Mouse (Mus musculus) CH12.LX (cell line): ENCODE measurements around the gene Gatb. TPM values are rescaled to one million over a fixed set of nuclear protein-coding genes. Genes with fewer than 3 reads are reported as not detected.

Source experiments
- DNase-seq: peaks from one replicate; pipeline ENCODE4 v3.0.0-alpha.2; 2013; ENCODE audit errors: extremely low read depth
- H3K27ac ChIP-seq: 2 replicates; pipeline ENCODE4 v1.5.1; 2012; ENCODE audit warnings: low read depth, mild to moderate bottlenecking, control low read depth, moderate library complexity; ENCODE audit not compliant: insufficient read depth
- H3K27me3 ChIP-seq: replicated peaks from 2 replicates; pipeline ENCODE3; 2012; ENCODE audit warnings: inconsistent platforms
- H3K36me3 ChIP-seq, 2 experiments: replicated peaks in 1 of 2; 2 replicates each; pipeline versions ENCODE3 to v1.6.1; 2012; ENCODE audit warnings: inconsistent platforms in 1 of 2, low read length in 1 of 2, mild to moderate bottlenecking in 1 of 2, mixed read lengths in 1 of 2, moderate library complexity in 1 of 2; ENCODE audit not compliant: control insufficient read depth in 1 of 2, insufficient read depth in 1 of 2
- H3K4me1 ChIP-seq, 2 experiments: 2 replicates each; pipeline ENCODE4 v1.6.1; 2012; ENCODE audit warnings: inconsistent platforms in 1 of 2, moderate library complexity in 1 of 2; ENCODE audit not compliant: insufficient read depth in 2 of 2, control insufficient read depth in 1 of 2
- H3K4me2 ChIP-seq: 2 replicates; pipeline ENCODE4 v1.6.1; 2012; ENCODE audit warnings: low read depth, mild to moderate bottlenecking, control low read depth; ENCODE audit not compliant: poor library complexity, insufficient read depth, severe bottlenecking
- H3K4me3 ChIP-seq, 3 experiments: fragments of 150-350 bp in 1 of 3; sonication (generic) in 1 of 3; replicated peaks in 1 of 3; 2 replicates each; pipeline versions ENCODE3 to v1.5.1; 2011 to 2012; ENCODE audit warnings: low read depth in 2 of 3, low read length in 2 of 3, mild to moderate bottlenecking in 2 of 3, moderate library complexity in 2 of 3, control low read depth in 1 of 3, improper control_type of control experiment in 1 of 3, inconsistent platforms in 1 of 3, mixed read lengths in 1 of 3; ENCODE audit not compliant: poor library complexity in 1 of 3
- H3K79me2 ChIP-seq: replicated peaks from 2 replicates; pipeline ENCODE4 v1.6.1; 2012; ENCODE audit warnings: mild to moderate bottlenecking, moderate library complexity; ENCODE audit not compliant: control insufficient read depth, poor library complexity, insufficient read depth, severe bottlenecking; ENCODE audit errors: extremely low read depth
- H3K9ac ChIP-seq: 2 replicates; pipeline ENCODE4 v1.6.1; 2012; ENCODE audit warnings: low read depth, mild to moderate bottlenecking, control low read depth, moderate library complexity; ENCODE audit not compliant: insufficient read depth
- H3K9me3 ChIP-seq: replicated peaks from 2 replicates; pipeline ENCODE3; 2012; ENCODE audit warnings: low read length, inconsistent platforms, mixed read lengths
- BHLHE40 ChIP-seq: IDR thresholded peaks from 2 replicates; pipeline ENCODE4 v1.6.1; 2011; ENCODE audit warnings: mild to moderate bottlenecking, low read depth, low read length, improper control_type of control experiment
- CHD1 ChIP-seq: IDR thresholded peaks from 2 replicates; pipeline ENCODE4 v1.6.1; 2012; ENCODE audit warnings: low read depth, low read length, improper control_type of control experiment, inconsistent platforms
- CHD2 ChIP-seq: IDR thresholded peaks from 2 replicates; pipeline ENCODE4 v1.6.1; 2011; ENCODE audit warnings: low read length, improper control_type of control experiment
- CTCF ChIP-seq, 2 experiments: IDR thresholded peaks in 1 of 2; conservative IDR thresholded peaks in 1 of 2; 2 replicates each; pipeline ENCODE4 v1.5.1; 2011 to 2012; ENCODE audit warnings: low read depth in 2 of 2, low read length in 2 of 2, improper control_type of control experiment in 1 of 2, inconsistent platforms in 1 of 2, mild to moderate bottlenecking in 1 of 2, moderate library complexity in 1 of 2
- E2F4 ChIP-seq: IDR thresholded peaks from 2 replicates; pipeline ENCODE4 v1.6.1; 2011; ENCODE audit warnings: low read depth, low read length, improper control_type of control experiment; ENCODE audit not compliant: insufficient replicate concordance
- ETS1 ChIP-seq: conservative IDR thresholded peaks from 2 replicates; pipeline ENCODE4 v1.6.1; 2012; ENCODE audit warnings: low read depth, mild to moderate bottlenecking, inconsistent platforms, low read length, improper control_type of control experiment, moderate library complexity
- IRF4 ChIP-seq: IDR thresholded peaks from 2 replicates; pipeline ENCODE4 v1.6.1; 2014; ENCODE audit warnings: low read depth, mild to moderate bottlenecking, inconsistent platforms, low read length, improper control_type of control experiment
- MAFK ChIP-seq: IDR thresholded peaks from 2 replicates; pipeline ENCODE4 v1.6.1; 2011; ENCODE audit warnings: low read length, improper control_type of control experiment; ENCODE audit not compliant: insufficient replicate concordance
- MEF2A ChIP-seq: IDR thresholded peaks from 2 replicates; pipeline ENCODE4 v1.6.1; 2014; ENCODE audit warnings: low read depth, mild to moderate bottlenecking, inconsistent platforms, low read length, improper control_type of control experiment, borderline replicate concordance
- MXI1 ChIP-seq: IDR thresholded peaks from 2 replicates; pipeline ENCODE4 v1.6.1; 2011; ENCODE audit warnings: mild to moderate bottlenecking, low read depth, low read length, improper control_type of control experiment
- NELFE ChIP-seq: IDR thresholded peaks from 2 replicates; pipeline ENCODE4 v1.6.1; 2011; ENCODE audit warnings: low read depth, low read length, improper control_type of control experiment
- NRF1 ChIP-seq: IDR thresholded peaks from 2 replicates; pipeline ENCODE4 v1.6.1; 2014; ENCODE audit warnings: low read depth, mild to moderate bottlenecking, inconsistent platforms, low read length, improper control_type of control experiment, moderate library complexity
- PAX5 ChIP-seq: IDR thresholded peaks from 2 replicates; pipeline ENCODE4 v1.6.1; 2012; ENCODE audit warnings: low read length, inconsistent platforms, mixed read lengths
- POLR2AphosphoS2 ChIP-seq: IDR thresholded peaks from 2 replicates; pipeline ENCODE4 v1.6.1; 2011; ENCODE audit warnings: low read depth, low read length, improper control_type of control experiment
- RCOR1 ChIP-seq: conservative IDR thresholded peaks from 2 replicates; pipeline ENCODE4 v1.6.1; 2012; ENCODE audit warnings: low read depth, mild to moderate bottlenecking, inconsistent platforms, low read length, improper control_type of control experiment
- TBP ChIP-seq: conservative IDR thresholded peaks from 2 replicates; pipeline ENCODE4 v1.6.1; 2011; ENCODE audit warnings: low read depth, low read length, improper control_type of control experiment
- TCF12 ChIP-seq: IDR thresholded peaks from 2 replicates; pipeline ENCODE4 v1.6.1; 2014; ENCODE audit warnings: low read depth, mild to moderate bottlenecking, inconsistent platforms, low read length, improper control_type of control experiment
- UBTF ChIP-seq: IDR thresholded peaks from 2 replicates; pipeline ENCODE4 v1.6.1; 2012; ENCODE audit warnings: low read depth, mild to moderate bottlenecking, inconsistent platforms, low read length, improper control_type of control experiment, moderate library complexity
- USF2 ChIP-seq: conservative IDR thresholded peaks from 2 replicates; pipeline ENCODE4 v1.6.1; 2011; ENCODE audit warnings: low read depth, low read length, improper control_type of control experiment
- ZC3H11A ChIP-seq: IDR thresholded peaks from 2 replicates; pipeline ENCODE4 v1.6.1; 2012; ENCODE audit warnings: low read depth, mild to moderate bottlenecking, inconsistent platforms, low read length, improper control_type of control experiment
- ZNF384 ChIP-seq: IDR thresholded peaks from 2 replicates; pipeline ENCODE4 v1.6.1; 2012; ENCODE audit warnings: low read depth, low read length, improper control_type of control experiment, inconsistent platforms
- dilution Hi-C: fragments of 300-500 bp; cut with MboI; formaldehyde crosslinking; loops from 2 replicates; pipeline ENCODE4 v1.14.3; 2020; ENCODE audit warnings: low sequenced_read_pairs; ENCODE audit not compliant: extremely low pct_unique_long_range_greater_than_20kb, extremely low pct_ligation_motif_present
- in situ Hi-C: fragments of 300-500 bp; cut with MboI; formaldehyde crosslinking; loops from 3 replicates; pipeline ENCODE4 v1.14.3; 2019; ENCODE audit warnings: low sequenced_read_pairs, low pct_ligation_motif_present, low pct_unique_long_range_greater_than_20kb, mixed read lengths
- polyA plus RNA-seq: library from polyadenylated mRNA; unstranded; fragments of >175 nt; gene quantifications from 2 replicates; pipeline ENCODE4 v1.2.1, GENCODE M21; 2012; ENCODE audit warnings: low read depth; ENCODE audit not compliant: insufficient read length
- total RNA-seq, 2 experiments: library from RNA; depleted of rRNA; stranded (reverse); fragments of 300-350 nt in 1 of 2; fragments of >200 nt in 1 of 2; gene quantifications; 2 replicates each; pipeline ENCODE4 v1.2.3; 2012 to 2014

Gene Gatb
- total and polyA plus RNA-seq, 3 experiments: 27.4 to 39.8 (median 31.9) TPM

DNA sequence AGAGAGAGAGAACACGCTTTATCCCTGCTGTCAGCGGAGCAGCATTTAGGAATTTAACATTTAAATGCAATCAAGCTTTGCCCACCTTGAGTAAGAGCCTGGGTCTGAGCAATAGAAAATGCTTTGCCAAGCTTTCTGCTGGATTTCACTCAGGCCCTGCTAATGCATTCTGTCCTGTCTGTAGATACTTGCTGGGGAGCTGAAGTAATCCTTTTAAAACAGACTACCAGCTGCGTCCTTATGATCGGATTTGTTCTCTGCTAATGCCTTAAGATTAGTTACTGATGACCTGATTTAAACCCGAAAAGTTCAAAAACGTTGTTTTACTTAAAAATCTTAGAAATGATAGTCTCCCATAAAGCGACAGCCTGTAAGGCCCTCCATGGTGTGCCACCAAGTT lies 107.2 kb downstream of the Gatb start:
- Histone ChIP-seq H3K36me3 (no peaks in the 10 kb centered on the region), H3K9me3 (no peaks in the 10 kb centered on the region), H3K27ac (no peak overlapping the region), H3K4me1 (no peaks in the 10 kb centered on the region), H3K4me3 (no peak overlapping the region), H3K9ac (no peak overlapping the region), H3K4me2 (no peak overlapping the region), H3K27me3 (no peaks in the 10 kb centered on the region), H3K79me2 (no peaks in the 10 kb centered on the region)
- TF ChIP-seq TBP: no peak
- TF ChIP-seq USF2: no peak
- no peak for TF ChIP-seq UBTF
- DNase-seq: no peak
- dilution Hi-C loops: no loop called here
- in situ Hi-C loops: no loop called here

DNA sequence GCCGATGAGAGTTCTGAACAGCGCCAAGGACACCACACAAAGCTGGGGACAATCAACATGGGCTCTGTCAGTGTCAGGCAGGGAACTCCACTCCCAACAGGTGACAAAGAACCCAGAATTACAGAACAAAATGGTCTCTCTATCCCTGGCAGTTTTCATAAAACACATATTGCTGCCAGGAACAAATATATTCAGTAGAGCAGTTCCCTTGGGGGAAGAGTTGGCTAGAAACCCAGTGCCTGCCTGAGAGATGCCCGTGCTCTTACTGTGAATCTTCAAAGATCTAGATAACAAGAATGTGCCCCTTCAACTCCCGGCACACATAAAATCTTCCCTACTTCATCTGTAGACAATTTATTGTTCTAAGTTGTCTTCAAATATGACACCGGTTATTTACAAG lies 109.7 kb downstream of the Gatb start:
- TF ChIP-seq BHLHE40 (no peak), CTCF (conservative IDR thresholded peaks at IDR 0.05 in 1 of 2, IDR thresholded peaks at IDR 0.05 in 1 of 2; ENCODE audit: low read depth in 2 of 2, low read length in 2 of 2) (no peak), MEF2A (no peak), USF2 (no peak), ZC3H11A (no peak), TCF12 (no peak)
- H3K9ac ChIP-seq: no peak overlapping the region
- no peaks in the 10 kb centered on the region for H3K9me3 ChIP-seq
- H3K36me3 ChIP-seq: no peaks in the 10 kb centered on the region
- no peaks in the 10 kb centered on the region for H3K27me3 ChIP-seq
- dilution Hi-C loops: no loop called here
- no peak overlapping the region for H3K4me3 ChIP-seq
- H3K79me2 ChIP-seq: no peaks in the 10 kb centered on the region
- no peak for DNase-seq
- H3K4me2 ChIP-seq: no peak overlapping the region
- in situ Hi-C loops: no loop called here
- H3K4me1 ChIP-seq: no peaks in the 10 kb centered on the region
- no peak overlapping the region for H3K27ac ChIP-seq

DNA sequence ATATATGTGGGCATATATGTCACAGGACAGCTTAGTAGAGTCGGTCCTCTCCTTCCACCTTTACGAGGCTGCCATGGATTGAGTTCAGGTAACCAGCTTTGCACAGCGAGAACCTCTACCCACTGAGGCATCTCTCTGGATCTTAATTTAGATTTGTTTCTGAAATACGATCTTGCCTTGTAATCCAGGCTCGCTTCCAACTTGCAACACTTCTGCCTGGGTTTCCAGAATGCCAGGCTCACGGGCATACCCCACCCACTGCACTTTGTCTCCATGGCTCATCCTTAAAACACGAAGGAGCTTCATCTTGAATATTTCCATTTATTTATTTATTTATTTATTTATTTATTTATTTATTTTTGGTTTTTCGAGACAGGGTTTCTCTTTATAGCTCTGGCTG lies 111.4 kb downstream of the Gatb start:
- Histone ChIP-seq H3K9ac (no peak overlapping the region), H3K27ac (no peak overlapping the region), H3K27me3 (no peaks in the 10 kb centered on the region)
- dilution Hi-C loops (no loop called here), in situ Hi-C loops (no loop called here)
- TF ChIP-seq MEF2A (no peak), NELFE (no peak), CTCF (conservative IDR thresholded peaks at IDR 0.05 in 1 of 2, IDR thresholded peaks at IDR 0.05 in 1 of 2; ENCODE audit: low read depth in 2 of 2, low read length in 2 of 2) (no peak), E2F4 (no peak), ETS1 (no peak), TCF12 (no peak), ZNF384 (no peak), USF2 (no peak), RCOR1 (no peak), CHD1 (no peak), MAFK (no peak), CHD2 (no peak), MXI1 (no peak), IRF4 (no peak), NRF1 (no peak), PAX5 (no peak), BHLHE40 (no peak), POLR2AphosphoS2 (no peak)
- TF ChIP-seq, all 38 proteins: peak for 0
- H3K79me2 ChIP-seq: no peaks in the 10 kb centered on the region
- no peaks in the 10 kb centered on the region for H3K9me3 ChIP-seq
- H3K4me2 ChIP-seq: no peak overlapping the region
- no peak for DNase-seq
- no peak overlapping the region for H3K4me3 ChIP-seq
- H3K4me1 ChIP-seq: no peaks in the 10 kb centered on the region
- no peaks in the 10 kb centered on the region for H3K36me3 ChIP-seq
